Mouse (Mus musculus): Measurements from ENCODE around the gene Itsn1.

Gene Itsn1

DNA sequence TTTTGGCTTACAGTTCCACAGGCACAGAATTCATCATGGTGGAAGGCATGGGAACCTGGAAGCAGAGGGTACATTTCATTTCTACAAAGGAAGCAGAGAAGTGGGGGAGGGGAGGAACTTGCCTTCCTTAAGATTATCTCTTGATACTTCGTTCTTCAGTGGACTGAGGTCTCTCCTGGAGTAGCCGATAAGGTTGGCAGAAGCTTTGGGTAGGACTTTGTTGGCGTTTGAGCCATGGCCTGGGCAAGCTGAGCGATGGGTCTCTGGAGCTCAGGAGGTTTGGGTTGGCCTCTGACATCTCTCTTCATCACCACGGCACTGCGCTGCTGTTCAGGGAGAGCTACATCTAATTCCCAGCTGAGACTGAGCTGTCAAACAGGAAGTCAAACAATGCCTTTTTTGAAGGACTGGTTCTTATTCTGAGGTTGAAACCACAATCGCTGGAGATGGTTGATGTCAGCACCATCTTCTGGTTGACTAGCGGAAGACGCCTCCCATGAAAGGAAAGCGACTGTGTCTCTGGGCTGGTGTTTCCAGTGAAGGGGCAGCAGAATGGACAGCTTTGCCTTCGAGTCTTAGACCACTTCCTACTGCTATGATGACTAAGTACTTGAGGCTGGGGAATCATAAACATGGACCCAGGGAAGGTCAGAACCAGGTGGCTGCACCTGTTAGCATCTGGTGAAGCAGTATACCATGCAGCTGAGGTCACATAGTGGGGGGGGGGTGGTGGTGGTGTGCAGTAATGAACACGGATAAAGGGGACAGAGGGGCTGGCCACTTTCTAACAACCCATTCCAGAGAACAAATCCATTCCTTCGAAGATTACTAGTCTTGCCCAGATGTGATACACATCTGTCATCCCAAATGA is 235.5 kb downstream of the Itsn1 start:
- no peak for DNase-seq

DNA sequence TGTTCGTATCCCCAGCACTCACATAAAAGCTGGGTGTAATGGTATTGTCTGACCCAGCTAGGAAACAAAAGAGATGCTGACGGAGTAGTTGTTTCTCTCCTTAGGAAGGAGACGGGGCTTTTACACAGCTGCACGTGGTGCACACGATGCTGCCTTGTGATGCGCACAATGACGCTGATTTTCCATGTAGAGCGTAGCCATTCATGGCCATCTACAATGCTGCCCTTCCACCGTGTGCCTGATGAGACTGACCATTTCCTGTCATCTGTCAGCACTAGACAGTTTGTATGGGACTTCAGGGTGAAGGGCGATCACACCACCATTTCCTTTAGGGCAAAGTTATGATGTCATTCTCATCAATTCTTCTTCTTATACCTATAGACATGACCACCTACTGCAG is 239.6 kb downstream of the Itsn1 start:
- no peak for DNase-seq

DNA sequence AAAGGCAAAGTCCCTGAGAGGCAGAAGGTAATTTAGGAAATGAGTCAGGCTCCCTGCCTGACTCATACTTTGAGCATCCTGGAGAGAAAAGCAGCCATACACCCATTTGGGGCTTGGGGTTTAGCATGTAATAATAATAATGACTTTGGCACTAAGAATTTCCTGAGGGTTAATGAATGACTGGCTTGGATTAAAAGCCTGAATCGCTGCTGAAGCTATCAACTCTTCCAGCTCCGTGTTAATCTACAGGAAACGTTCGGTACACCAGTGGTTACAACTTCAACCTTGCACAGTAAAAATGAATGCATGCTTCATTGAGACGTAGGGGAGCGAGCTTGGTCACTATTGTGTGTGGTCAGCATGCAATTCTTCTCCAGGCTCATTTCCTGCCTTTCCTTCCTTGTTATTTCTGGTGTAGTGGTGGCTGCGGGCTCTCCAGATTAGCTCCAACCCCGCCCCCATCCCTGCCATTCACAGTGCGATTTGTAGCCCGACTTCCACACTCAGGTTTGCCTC is 240.5 kb downstream of the Itsn1 start:
- no peak for DNase-seq

Data from right cerebral cortex, postnatal 14 days (tissue).